Mouse (Mus musculus): ENCODE measurements around the gene Slc8a3.

DNA sequence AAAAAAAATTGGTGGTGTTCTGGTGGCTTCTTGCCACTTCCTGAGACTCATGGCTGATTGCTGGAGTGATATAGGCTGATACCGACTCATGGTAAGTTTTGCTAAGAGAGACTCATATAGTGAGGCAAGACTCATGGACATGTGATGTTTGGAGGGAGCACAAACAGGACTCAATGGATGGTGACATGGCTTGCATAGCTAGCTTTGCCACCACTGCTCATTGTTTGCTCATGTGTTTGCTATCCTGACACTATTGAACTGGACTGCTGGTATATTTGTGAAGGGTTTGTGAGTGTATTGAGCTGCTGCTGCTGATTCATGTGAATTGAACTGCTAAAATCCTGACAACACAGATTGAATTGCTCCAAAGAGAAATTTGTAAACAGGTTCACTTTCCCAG is 95.8 kb downstream of the Slc8a3 start:
- TF ChIP-seq TAL1 (IDR thresholded peaks at IDR 0.05; ENCODE audit: low read length) (no peak), GATA1 (IDR thresholded peaks at IDR 0.05; ENCODE audit: low read length) (no peak)
